Mouse (Mus musculus) midbrain, postnatal 0 days (tissue): Measurements from ENCODE around the gene Hdac10. TPM values are rescaled to one million over a fixed set of nuclear protein-coding genes. Genes with fewer than 3 reads are reported as not detected.

Experiments
- ATAC-seq: fragments of 200-750 bp; cut with Nextera tagmentation; 2 replicates; pipeline ENCODE4 v1.8.0; 2017; ENCODE audit warnings: moderate number of reproducible peaks, mild to moderate bottlenecking, moderate TSS enrichment, moderate library complexity; ENCODE audit not compliant: low FRiP score
- DNase-seq: peaks from one replicate; pipeline ENCODE4 v3.0.0-alpha.2; 2015; ENCODE audit warnings: low spot score
- H3K27ac ChIP-seq: fragments of 300-500 bp; sonication (generic); 2 replicates; pipeline ENCODE4 v1.5.1; 2014; ENCODE audit warnings: low read depth, mild to moderate bottlenecking, low read length, mixed read lengths
- H3K27me3 ChIP-seq: fragments of 300-500 bp; sonication (generic); 2 replicates; pipeline ENCODE4 v1.6.1; 2014; ENCODE audit warnings: low read length, control low read depth, mixed read lengths; ENCODE audit not compliant: insufficient read depth
- H3K36me3 ChIP-seq: fragments of 300-500 bp; sonication (generic); 2 replicates; pipeline ENCODE4 v1.6.1; 2014; ENCODE audit warnings: low read length, control low read depth, mixed read lengths; ENCODE audit not compliant: insufficient read depth
- H3K4me1 ChIP-seq: fragments of 300-500 bp; sonication (generic); 2 replicates; pipeline ENCODE4 v1.6.1; 2014; ENCODE audit warnings: mild to moderate bottlenecking, control low read depth, antibody characterized with exemption, low read length, mixed read lengths; ENCODE audit not compliant: insufficient read depth
- H3K4me2 ChIP-seq: fragments of 300-500 bp; sonication (generic); 2 replicates; pipeline ENCODE4 v1.6.1; 2014; ENCODE audit warnings: low read depth, mild to moderate bottlenecking, low read length, mixed read lengths; ENCODE audit not compliant: poor library complexity, severe bottlenecking
- H3K4me3 ChIP-seq: fragments of 300-500 bp; sonication (generic); 2 replicates; pipeline ENCODE4 v1.5.1; 2014; ENCODE audit warnings: low read depth, mild to moderate bottlenecking, low read length, moderate library complexity
- H3K9ac ChIP-seq: fragments of 300-500 bp; sonication (generic); replicated peaks from 2 replicates; pipeline ENCODE4 v1.6.1; 2014; ENCODE audit warnings: mild to moderate bottlenecking, low read length, moderate library complexity, mixed read lengths; ENCODE audit not compliant: poor library complexity, severe bottlenecking
- H3K9me3 ChIP-seq: fragments of 300-500 bp; sonication (generic); 2 replicates; pipeline ENCODE4 v1.6.1; 2016; ENCODE audit warnings: low read length, control low read depth
- CTCF ChIP-seq: IDR thresholded peaks from 2 replicates; pipeline ENCODE4 v1.5.1; 2016; ENCODE audit warnings: antibody characterized with exemption, mild to moderate bottlenecking
- WGBS: fragments of 180-500 bp; shearing (Covaris S2); extraction: QIAGEN DNeasy Blood & Tissue Kit; methylation state at CpG from one replicate; pipeline ENCODE4 v1.1.7; 2014; 5-methylcytosine and 5-hydroxymethylcytosine counted together
- polyA plus RNA-seq: library from polyadenylated mRNA; unstranded; fragments of >200 nt; fragmentation: Nextera tagmentation; extraction: Ambion mirVana; gene quantifications from 2 replicates; pipeline ENCODE4 v1.2.1, GENCODE M21; 2015
- total RNA-seq: library from RNA; depleted of rRNA; stranded (reverse); fragments of >200 nt; gene quantifications from 2 replicates; pipeline ENCODE4 v1.2.3, GENCODE M21; 2014

The Hdac10 gene
- total and polyA plus RNA-seq, 2 experiments from 2014 or later = 24.4 to 24.5 TPM

GRCm38 (mm10) chr15:89084826-89085225 is 43.7 kb downstream of the Hdac10 start:
- no peak for TF ChIP-seq CTCF
- Histone ChIP-seq H3K4me3 (no peak overlapping the region), H3K27me3 (no peaks in the 10 kb centered on the region), H3K9me3 (no peaks in the 10 kb centered on the region), H3K27ac (no peak overlapping the region), H3K4me1 (peaks cover 7% of the 10 kb centered on the region; the same call in 1 of the 2 replicates), H3K4me2 (no peak overlapping the region), H3K9ac (no peak overlapping the region), H3K36me3 (peaks cover 56% of the 10 kb centered on the region)
- 88% methylated on average over 2 of the region's 2 CpGs for WGBS
- DNase-seq (no peak), ATAC-seq (no peak)

- Histone ChIP-seq H3K27me3 (no peaks in the 10 kb centered on the region), H3K4me2 (no peak overlapping the region), H3K9me3 (no peaks in the 10 kb centered on the region), H3K4me3 (no peak overlapping the region), H3K36me3 (peaks cover 56% of the 10 kb centered on the region), H3K27ac (no peak overlapping the region), H3K4me1 (peaks cover 4% of the 10 kb centered on the region; the same call in 1 of the 2 replicates), H3K9ac (no peak overlapping the region)
- WGBS = 89% methylated on average over 1 of the region's 1 CpGs
- no peak for ATAC-seq
- no peak for DNase-seq
- no peak for TF ChIP-seq CTCF
Measured at GRCm38 (mm10) chr15:89083906-89084305, 44.6 kb downstream of the Hdac10 start.

GRCm38 (mm10) chr15:89078208-89078836 is 50.2 kb downstream of the Hdac10 start:
- Histone ChIP-seq H3K36me3 (peaks cover 21% of the 10 kb centered on the region), H3K4me3 (0 out of 2 replicates have a peak overlapping the region, but pooled peaks have one; percentile 3), H3K27me3 (no peaks in the 10 kb centered on the region), H3K9ac (no peak overlapping the region), H3K27ac (no peak overlapping the region), H3K4me2 (peak overlapping the region; percentile 71), H3K4me1 (peaks cover 16% of the 10 kb centered on the region), H3K9me3 (no peaks in the 10 kb centered on the region)
- no peak for DNase-seq
- 75% methylated on average over 9 of the region's 9 CpGs for WGBS
- TF ChIP-seq CTCF = no peak
- ATAC-seq = no peak

- no peaks in the 10 kb centered on the region for H3K9me3 ChIP-seq
- ATAC-seq (peak; percentile 59), DNase-seq (peak; percentile 48)
- peak overlapping the region; percentile 79 for H3K9ac ChIP-seq
- under 1% methylated on average over 34 of the region's 39 CpGs for WGBS
- H3K27ac ChIP-seq = peak overlapping the region; percentile 82
- H3K4me2 ChIP-seq = peak overlapping the region; percentile 71
- 0 out of 2 replicates have a peak, but pooled peaks cover 3% of the 10 kb centered on the region for H3K36me3 ChIP-seq
- peak overlapping the region; percentile 81 for H3K4me3 ChIP-seq
- no peak for TF ChIP-seq CTCF
- H3K4me1 ChIP-seq = peaks cover 16% of the 10 kb centered on the region
- no peaks in the 10 kb centered on the region for H3K27me3 ChIP-seq
Measured at GRCm38 (mm10) chr15:89076156-89076731, 52.3 kb downstream of the Hdac10 start.

GRCm38 (mm10) chr15:89075478-89076147 is 52.9 kb downstream of the Hdac10 start:
- ATAC-seq (peak; percentile 88), DNase-seq (peak; percentile 93)
- Histone ChIP-seq H3K27ac (peak overlapping the region; percentile 82), H3K4me1 (peaks cover 16% of the 10 kb centered on the region), H3K9ac (peak overlapping the region; percentile 79), H3K4me2 (peak overlapping the region; percentile 71), H3K4me3 (peak overlapping the region; percentile 81), H3K9me3 (no peaks in the 10 kb centered on the region), H3K36me3 (peaks cover 8% of the 10 kb centered on the region), H3K27me3 (no peaks in the 10 kb centered on the region)
- WGBS = under 1% methylated on average over 47 of the region's 59 CpGs
- peak; percentile 52 for TF ChIP-seq CTCF
